Mouse (Mus musculus): ENCODE data around the gene Mrpl12. TPM values are rescaled to one million over a fixed set of nuclear protein-coding genes. Genes with fewer than 3 reads are reported as not detected.

Mrpl12 gene
- polyA plus RNA-seq, 1 experiment from 2014 or later, result 139 TPM

GRCm38 (mm10) chr11:120493911-120494310 is 9.5 kb downstream of the Mrpl12 start:
- H3K4me2 ChIP-seq, result peak overlapping the region; percentile 96
- H3K9ac ChIP-seq (replicated peaks), result peak overlapping the region; percentile 90; the same call in 1 of the 2 replicates

GRCm38 (mm10) chr11:120497436-120497835 is 13.0 kb downstream of the Mrpl12 start:
- WGBS, result 92% methylated on average over 3 of the region's 3 CpGs
- Histone ChIP-seq H3K4me3 (replicated peaks) (no peak overlapping the region), H3K27ac (no peak overlapping the region), H3K4me1 (replicated peaks) (peaks cover 15% of the 10 kb centered on the region), H3K9me3 (no peaks in the 10 kb centered on the region), H3K27me3 (no peaks in the 10 kb centered on the region), H3K9ac (replicated peaks) (no peak overlapping the region), H3K4me2 (no peak overlapping the region), H3K36me3 (peaks cover 55% of the 10 kb centered on the region)
- no peak for ATAC-seq (ENCODE audit: insufficient number of reproducible peaks, insufficient read depth, low FRiP score, low TSS enrichment, low read depth)

More at GRCm38 (mm10) chr11:120493911-120494310, 9.5 kb downstream of the Mrpl12 start:
- H3K4me3 ChIP-seq (replicated peaks), result peak overlapping the region; percentile 97; the same call in 1 of the 2 replicates
- no peaks in the 10 kb centered on the region for H3K27me3 ChIP-seq
- no peak overlapping the region for H3K27ac ChIP-seq
- H3K36me3 ChIP-seq, result peaks cover 58% of the 10 kb centered on the region
- no peaks in the 10 kb centered on the region for H3K9me3 ChIP-seq
- WGBS, result 91% methylated on average over 3 of the region's 3 CpGs
- no peak for ATAC-seq (ENCODE audit: insufficient number of reproducible peaks, insufficient read depth, low FRiP score, low TSS enrichment, low read depth)
- peaks cover 42% of the 10 kb centered on the region for H3K4me1 ChIP-seq (replicated peaks)

GRCm38 (mm10) chr11:120498226-120498625 is 13.8 kb downstream of the Mrpl12 start:
- peaks cover 7% of the 10 kb centered on the region for H3K4me1 ChIP-seq (replicated peaks)
- H3K27ac ChIP-seq, result no peak overlapping the region
- 92% methylated on average over 12 of the region's 12 CpGs for whole genome bisulfite sequencing
- no peak overlapping the region for H3K9ac ChIP-seq (replicated peaks)
- ATAC-seq (ENCODE audit: insufficient number of reproducible peaks, insufficient read depth, low FRiP score, low TSS enrichment, low read depth), result no peak
- H3K9me3 ChIP-seq, result no peaks in the 10 kb centered on the region
- no peak overlapping the region for H3K4me2 ChIP-seq
- no peak overlapping the region for H3K4me3 ChIP-seq (replicated peaks)
- no peaks in the 10 kb centered on the region for H3K27me3 ChIP-seq
- peaks cover 55% of the 10 kb centered on the region for H3K36me3 ChIP-seq

GRCm38 (mm10) chr11:120498891-120499290 is 14.5 kb downstream of the Mrpl12 start:
- Histone ChIP-seq H3K27ac (no peak overlapping the region), H3K4me1 (replicated peaks) (peaks cover under 1% of the 10 kb centered on the region; the same call in 1 of the 2 replicates), H3K4me2 (no peak overlapping the region), H3K36me3 (peaks cover 55% of the 10 kb centered on the region), H3K9ac (replicated peaks) (no peak overlapping the region), H3K9me3 (no peaks in the 10 kb centered on the region), H3K27me3 (no peaks in the 10 kb centered on the region), H3K4me3 (replicated peaks) (no peak overlapping the region)
- ATAC-seq (ENCODE audit: insufficient number of reproducible peaks, insufficient read depth, low FRiP score, low TSS enrichment, low read depth), result no peak
- WGBS, result 90% methylated on average over 5 of the region's 5 CpGs

GRCm38 (mm10) chr11:120499894-120500293 is 15.5 kb downstream of the Mrpl12 start:
- 84% methylated on average over 6 of the region's 6 CpGs for WGBS
- peaks cover 46% of the 10 kb centered on the region for H3K36me3 ChIP-seq

GRCm38 (mm10) chr11:120500357-120500756 is 15.9 kb downstream of the Mrpl12 start:
- no peaks in the 10 kb centered on the region; the same call in 1 of the 2 replicates for H3K4me1 ChIP-seq (replicated peaks)
- 14% methylated on average over 3 of the region's 3 CpGs for WGBS
- no peak for ATAC-seq (ENCODE audit: insufficient number of reproducible peaks, insufficient read depth, low FRiP score, low TSS enrichment, low read depth)
- no peaks in the 10 kb centered on the region for H3K9me3 ChIP-seq
- H3K4me2 ChIP-seq, result no peak overlapping the region
- H3K9ac ChIP-seq (replicated peaks), result no peak overlapping the region
- no peaks in the 10 kb centered on the region for H3K27me3 ChIP-seq
- no peak overlapping the region for H3K27ac ChIP-seq
- H3K4me3 ChIP-seq (replicated peaks), result no peak overlapping the region
- peaks cover 41% of the 10 kb centered on the region for H3K36me3 ChIP-seq

More at GRCm38 (mm10) chr11:120499894-120500293, 15.5 kb downstream of the Mrpl12 start:
- H3K4me3 ChIP-seq (replicated peaks), result no peak overlapping the region
- H3K27ac ChIP-seq, result no peak overlapping the region
- H3K27me3 ChIP-seq, result no peaks in the 10 kb centered on the region
- H3K4me1 ChIP-seq (replicated peaks), result no peaks in the 10 kb centered on the region; the same call in 1 of the 2 replicates
- no peak overlapping the region for H3K9ac ChIP-seq (replicated peaks)
- H3K9me3 ChIP-seq, result no peaks in the 10 kb centered on the region
- no peak overlapping the region for H3K4me2 ChIP-seq
- no peak for ATAC-seq (ENCODE audit: insufficient number of reproducible peaks, insufficient read depth, low FRiP score, low TSS enrichment, low read depth)

- 69% methylated on average over 6 of the region's 6 CpGs for WGBS
- H3K4me3 ChIP-seq (replicated peaks), result no peak overlapping the region
- H3K9me3 ChIP-seq, result no peaks in the 10 kb centered on the region
- no peak overlapping the region for H3K27ac ChIP-seq
- no peaks in the 10 kb centered on the region for H3K27me3 ChIP-seq
- no peak overlapping the region for H3K4me2 ChIP-seq
- ATAC-seq (ENCODE audit: insufficient number of reproducible peaks, insufficient read depth, low FRiP score, low TSS enrichment, low read depth), result no peak
- H3K9ac ChIP-seq (replicated peaks), result no peak overlapping the region
- no peaks in the 10 kb centered on the region; the same call in 1 of the 2 replicates for H3K4me1 ChIP-seq (replicated peaks)
- peaks cover 35% of the 10 kb centered on the region for H3K36me3 ChIP-seq
Measured at GRCm38 (mm10) chr11:120501018-120501417, 16.6 kb downstream of the Mrpl12 start.

- WGBS, result 89% methylated on average over 4 of the region's 4 CpGs
Measured at GRCm38 (mm10) chr11:120501701-120502100, 17.3 kb downstream of the Mrpl12 start.

GRCm38 (mm10) chr11:120505661-120506060 is 21.2 kb downstream of the Mrpl12 start:
- WGBS, result 90% methylated on average over 3 of the region's 3 CpGs
- H3K27me3 ChIP-seq, result no peaks in the 10 kb centered on the region
- no peak overlapping the region for H3K27ac ChIP-seq
- no peak overlapping the region for H3K4me2 ChIP-seq
- no peak overlapping the region for H3K9ac ChIP-seq (replicated peaks)
- H3K4me3 ChIP-seq (replicated peaks), result no peak overlapping the region
- no peak for ATAC-seq (ENCODE audit: insufficient number of reproducible peaks, insufficient read depth, low FRiP score, low TSS enrichment, low read depth)
- H3K36me3 ChIP-seq, result no peaks in the 10 kb centered on the region
- peaks cover 5% of the 10 kb centered on the region; the same call in 1 of the 2 replicates for H3K4me1 ChIP-seq (replicated peaks)
- H3K9me3 ChIP-seq, result no peaks in the 10 kb centered on the region

More at GRCm38 (mm10) chr11:120501701-120502100, 17.3 kb downstream of the Mrpl12 start:
- H3K9me3 ChIP-seq, result no peaks in the 10 kb centered on the region
- H3K36me3 ChIP-seq, result peaks cover 28% of the 10 kb centered on the region
- H3K27ac ChIP-seq, result no peak overlapping the region
- H3K27me3 ChIP-seq, result no peaks in the 10 kb centered on the region
- no peaks in the 10 kb centered on the region; the same call in 1 of the 2 replicates for H3K4me1 ChIP-seq (replicated peaks)
- H3K9ac ChIP-seq (replicated peaks), result no peak overlapping the region
- ATAC-seq (ENCODE audit: insufficient number of reproducible peaks, insufficient read depth, low FRiP score, low TSS enrichment, low read depth), result no peak
- H3K4me3 ChIP-seq (replicated peaks), result no peak overlapping the region
- no peak overlapping the region for H3K4me2 ChIP-seq

GRCm38 (mm10) chr11:120506899-120507298 is 22.5 kb downstream of the Mrpl12 start:
- Histone ChIP-seq H3K9me3 (no peaks in the 10 kb centered on the region), H3K27me3 (no peaks in the 10 kb centered on the region), H3K4me2 (no peak overlapping the region), H3K27ac (no peak overlapping the region), H3K9ac (replicated peaks) (no peak overlapping the region), H3K36me3 (no peaks in the 10 kb centered on the region), H3K4me1 (replicated peaks) (peaks cover 12% of the 10 kb centered on the region; the same call in 1 of the 2 replicates), H3K4me3 (replicated peaks) (no peak overlapping the region)
- 55% methylated on average over 4 of the region's 4 CpGs for WGBS
- ATAC-seq (ENCODE audit: insufficient number of reproducible peaks, insufficient read depth, low FRiP score, low TSS enrichment, low read depth), result no peak

- Histone ChIP-seq H3K27me3 (no peaks in the 10 kb centered on the region), H3K36me3 (no peaks in the 10 kb centered on the region), H3K9ac (replicated peaks) (no peak overlapping the region), H3K27ac (no peak overlapping the region), H3K4me3 (replicated peaks) (no peak overlapping the region), H3K9me3 (no peaks in the 10 kb centered on the region), H3K4me1 (replicated peaks) (peaks cover 12% of the 10 kb centered on the region; the same call in 1 of the 2 replicates), H3K4me2 (no peak overlapping the region)
- 78% methylated on average over 13 of the region's 13 CpGs for WGBS
- no peak for ATAC-seq (ENCODE audit: insufficient number of reproducible peaks, insufficient read depth, low FRiP score, low TSS enrichment, low read depth)
Measured at GRCm38 (mm10) chr11:120507611-120508289, 23.3 kb downstream of the Mrpl12 start.
